Mouse (Mus musculus): ENCODE results near the gene Trim27. TPM values are rescaled to one million over a fixed set of nuclear protein-coding genes. Genes with fewer than 3 reads are reported as not detected.
A peak's percentile ranks its signal among the peaks of the same experiment; 100 is the strongest.

Gene Trim27
- polyA plus RNA-seq, 1 experiment from 2014 or later, result 124 TPM

DNA sequence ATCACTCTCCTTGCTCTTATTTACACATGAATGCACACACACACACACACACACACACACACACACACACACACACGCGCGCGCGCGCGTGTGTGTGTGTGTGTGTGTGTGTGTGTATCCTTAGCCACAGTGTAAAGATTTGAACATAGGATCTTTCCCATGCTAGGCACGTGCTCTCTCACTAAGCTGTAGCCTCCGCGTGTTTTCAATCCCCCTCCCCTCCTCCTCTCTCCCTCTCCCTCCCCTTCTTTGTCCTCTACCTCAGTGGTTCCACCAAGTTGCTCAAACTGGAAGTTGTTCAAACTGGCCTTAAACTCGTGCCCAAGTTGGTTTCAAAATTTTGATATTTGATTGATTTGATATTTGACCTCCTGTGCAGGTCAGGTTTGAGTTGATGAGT is 2.5 kb upstream of the Trim27 start:
- no peak for ATAC-seq (ENCODE audit: low FRiP score, low read depth)
- 75% methylated on average over 11 of the region's 11 CpGs for WGBS
- Histone ChIP-seq H3K27me3 (replicated peaks) (no peaks in the 10 kb centered on the region), H3K4me3 (no peak overlapping the region), H3K4me2 (replicated peaks) (no peak overlapping the region), H3K4me1 (peaks cover 17% of the 10 kb centered on the region), H3K9me3 (no peaks in the 10 kb centered on the region), H3K36me3 (no peaks in the 10 kb centered on the region), H3K9ac (no peak overlapping the region), H3K27ac (no peak overlapping the region)

DNA sequence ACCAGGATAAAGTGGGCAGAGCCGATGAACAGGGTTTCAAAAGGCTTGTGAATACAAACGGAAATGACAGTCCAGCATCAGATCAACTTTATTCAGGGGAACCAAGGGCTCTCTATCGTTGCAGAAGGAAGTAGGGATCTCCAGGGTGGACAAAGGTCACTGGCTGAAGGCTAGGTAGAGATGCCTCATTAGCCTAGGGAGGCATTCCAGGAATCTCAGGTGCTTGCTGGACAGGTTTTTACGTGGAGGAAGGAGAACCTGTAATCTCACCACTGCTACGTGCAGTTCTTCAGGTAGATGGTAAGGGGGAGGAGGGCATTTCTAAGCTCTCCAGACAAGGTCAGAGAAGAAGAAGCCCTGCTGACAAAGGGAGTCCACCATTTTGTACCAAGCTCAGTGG is 1.6 kb upstream of the Trim27 start:
- H3K4me2 ChIP-seq (replicated peaks), result no peak overlapping the region
- no peak overlapping the region for H3K27ac ChIP-seq
- WGBS, result 68% methylated on average over 5 of the region's 5 CpGs
- no peaks in the 10 kb centered on the region for H3K27me3 ChIP-seq (replicated peaks)
- no peak overlapping the region for H3K9ac ChIP-seq
- peaks cover 8% of the 10 kb centered on the region for H3K36me3 ChIP-seq
- H3K4me1 ChIP-seq, result peaks cover 26% of the 10 kb centered on the region
- no peaks in the 10 kb centered on the region for H3K9me3 ChIP-seq
- H3K4me3 ChIP-seq, result no peak overlapping the region
- no peak for ATAC-seq (ENCODE audit: low FRiP score, low read depth)

DNA sequence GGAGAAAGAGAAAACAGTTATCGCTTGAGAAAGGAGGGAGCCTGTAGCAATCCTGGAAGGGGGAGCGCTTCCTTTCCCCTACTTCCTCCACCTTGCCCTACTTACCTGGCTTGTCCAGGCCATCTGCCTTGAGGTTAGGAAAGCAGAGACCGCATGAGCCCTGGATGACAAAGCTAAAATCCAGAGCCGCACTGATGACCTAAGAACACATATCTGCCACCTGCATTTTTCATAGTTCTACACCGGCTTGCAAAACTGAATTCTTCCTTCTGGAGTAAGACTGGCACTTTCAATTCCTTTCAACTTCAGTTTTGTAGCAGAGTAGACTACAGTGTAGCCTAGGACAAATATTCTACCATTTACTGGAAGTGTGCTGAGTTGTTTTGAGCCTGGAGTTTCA is 881 bp upstream of the Trim27 start:
- H3K4me2 ChIP-seq (replicated peaks), result peak overlapping the region; percentile 68; the same call in 1 of the 2 replicates
- H3K4me3 ChIP-seq, result no peak overlapping the region
- no peaks in the 10 kb centered on the region for H3K27me3 ChIP-seq (replicated peaks)
- H3K9me3 ChIP-seq, result no peaks in the 10 kb centered on the region
- H3K27ac ChIP-seq, result no peak overlapping the region
- no peak for ATAC-seq (ENCODE audit: low FRiP score, low read depth)
- peaks cover 15% of the 10 kb centered on the region for H3K36me3 ChIP-seq
- WGBS, result 80% methylated on average over 5 of the region's 5 CpGs
- H3K9ac ChIP-seq, result no peak overlapping the region
- H3K4me1 ChIP-seq, result peaks cover 29% of the 10 kb centered on the region

DNA sequence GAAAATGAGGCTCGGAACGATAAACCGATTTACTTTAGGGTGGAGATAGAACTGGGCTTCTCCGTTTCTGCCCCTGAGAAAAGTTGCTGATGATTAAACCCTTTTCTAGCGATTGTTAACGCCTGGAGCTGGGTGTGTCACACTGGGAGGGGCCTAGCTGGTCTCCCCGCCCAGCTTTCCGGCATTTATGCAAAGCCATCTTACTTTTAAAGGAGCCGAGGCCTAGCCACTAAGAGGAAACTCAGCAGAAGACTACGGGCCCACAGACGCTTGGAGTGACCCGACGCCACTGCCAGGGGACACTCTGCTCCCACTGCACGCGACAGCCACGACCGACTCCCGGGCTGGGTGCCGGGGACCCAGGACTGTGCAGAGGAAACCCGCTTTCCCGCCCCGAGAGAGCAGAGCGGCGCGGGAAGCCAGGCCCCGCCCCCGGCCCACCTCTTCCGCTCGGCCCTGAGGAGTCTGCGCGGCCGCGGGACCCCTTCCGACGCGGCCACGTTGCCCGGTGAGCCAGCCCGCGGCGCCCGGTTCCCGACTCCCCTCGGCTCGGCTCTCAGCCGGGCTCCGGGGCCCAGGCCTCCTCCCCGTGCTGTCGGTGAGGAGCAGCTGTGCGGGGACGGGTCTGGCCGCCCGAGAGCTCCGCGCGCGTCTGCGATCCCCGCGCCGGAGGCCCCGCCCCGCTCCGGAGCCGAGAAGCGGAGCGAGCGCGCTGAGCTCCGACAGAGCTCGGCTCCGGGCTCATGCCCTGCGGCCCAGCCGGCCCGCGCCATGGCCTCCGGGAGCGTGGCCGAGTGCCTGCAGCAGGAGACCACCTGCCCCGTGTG is 692 bp downstream of the Trim27 start:
- H3K27me3 ChIP-seq (replicated peaks), result no peaks in the 10 kb centered on the region
- H3K9me3 ChIP-seq, result no peaks in the 10 kb centered on the region
- H3K27ac ChIP-seq, result peak overlapping the region; percentile 87
- H3K9ac ChIP-seq, result peak overlapping the region; percentile 83
- under 1% methylated on average over 79 of the region's 80 CpGs for WGBS
- peak overlapping the region; percentile 95 for H3K4me3 ChIP-seq
- peak overlapping the region; percentile 68 for H3K4me2 ChIP-seq (replicated peaks)
- peaks cover 30% of the 10 kb centered on the region for H3K36me3 ChIP-seq
- peak; percentile 97 for ATAC-seq (ENCODE audit: low FRiP score, low read depth)
- H3K4me1 ChIP-seq, result peaks cover 29% of the 10 kb centered on the region

DNA sequence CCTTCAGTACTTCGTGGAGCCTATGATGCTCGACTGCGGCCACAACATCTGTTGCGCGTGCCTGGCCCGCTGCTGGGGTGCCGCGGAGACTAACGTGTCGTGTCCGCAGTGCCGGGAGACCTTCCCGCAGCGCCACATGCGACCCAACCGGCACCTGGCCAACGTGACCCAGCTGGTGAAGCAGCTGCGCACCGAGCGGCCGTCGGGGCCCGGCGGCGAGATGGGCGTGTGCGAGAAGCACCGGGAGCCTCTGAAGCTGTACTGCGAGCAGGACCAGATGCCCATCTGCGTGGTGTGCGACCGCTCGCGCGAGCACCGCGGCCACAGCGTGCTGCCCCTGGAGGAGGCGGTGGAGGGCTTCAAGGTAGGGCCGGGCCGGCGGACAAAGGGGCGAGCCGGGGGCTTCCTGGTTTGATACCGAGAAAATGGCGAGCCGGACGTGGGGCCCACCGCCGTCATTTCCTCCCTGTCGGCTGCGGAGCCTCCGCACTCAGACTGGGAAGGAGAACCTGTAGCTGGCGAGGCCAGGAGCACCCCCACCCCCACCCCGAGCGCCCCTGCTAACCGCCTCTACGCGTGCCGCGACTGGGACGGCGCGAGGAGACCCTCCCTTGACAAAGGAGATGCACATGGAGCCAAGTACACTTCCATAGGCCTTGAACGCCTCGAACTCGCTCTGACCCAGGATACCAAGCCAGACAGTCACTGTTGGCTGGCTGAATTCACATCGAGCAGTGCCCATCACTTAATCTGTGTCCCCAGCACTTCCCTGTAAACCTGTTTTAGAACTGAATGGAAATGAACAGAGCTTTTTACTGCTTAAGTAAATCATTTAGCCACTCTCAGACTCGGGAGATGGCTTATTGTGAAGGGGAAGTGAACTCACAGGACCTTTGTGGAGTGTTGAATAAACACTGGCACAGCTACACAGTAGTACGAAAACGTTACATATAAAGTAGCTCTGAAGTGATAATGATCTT is 1.6 kb downstream of the Trim27 start:
- peaks cover 39% of the 10 kb centered on the region for H3K36me3 ChIP-seq
- H3K4me3 ChIP-seq, result peak overlapping the region; percentile 95
- H3K27me3 ChIP-seq (replicated peaks), result no peaks in the 10 kb centered on the region
- H3K4me2 ChIP-seq (replicated peaks), result peak overlapping the region; percentile 68
- under 1% methylated on average over 71 of the region's 71 CpGs for WGBS
- H3K9ac ChIP-seq, result peak overlapping the region; percentile 83
- peak; percentile 60 for ATAC-seq (ENCODE audit: low FRiP score, low read depth)
- peak overlapping the region; percentile 87 for H3K27ac ChIP-seq
- H3K9me3 ChIP-seq, result no peaks in the 10 kb centered on the region
- H3K4me1 ChIP-seq, result peaks cover 34% of the 10 kb centered on the region

DNA sequence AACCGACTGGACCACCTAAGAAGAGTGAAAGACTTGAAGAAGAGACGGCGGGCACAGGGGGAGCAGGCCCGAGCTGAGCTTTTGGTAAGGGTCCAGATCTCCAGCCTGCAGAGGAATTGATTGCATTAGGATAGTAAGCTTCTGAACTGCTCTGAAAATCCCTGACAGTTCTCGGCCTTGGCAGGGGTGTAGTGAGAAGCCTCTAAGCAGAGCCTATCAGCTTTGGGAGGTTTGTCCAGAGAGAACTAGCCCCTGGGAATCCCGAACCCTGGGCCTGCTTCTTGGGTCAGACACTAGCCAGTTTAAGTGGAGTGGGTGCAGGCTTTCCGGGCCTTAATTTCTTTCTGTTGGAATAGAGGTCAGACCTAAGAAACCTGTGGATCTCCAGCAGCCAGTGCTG is 2.8 kb downstream of the Trim27 start:
- H3K4me3 ChIP-seq, result peak overlapping the region; percentile 95; the same call in 1 of the 2 replicates
- H3K4me2 ChIP-seq (replicated peaks), result peak overlapping the region; percentile 68
- ATAC-seq (ENCODE audit: low FRiP score, low read depth), result no peak
- peaks cover 49% of the 10 kb centered on the region for H3K36me3 ChIP-seq
- H3K9ac ChIP-seq, result 0 out of 2 replicates have a peak overlapping the region, but pooled peaks have one; percentile 29
- H3K9me3 ChIP-seq, result no peaks in the 10 kb centered on the region
- no peak overlapping the region for H3K27ac ChIP-seq
- 80% methylated on average over 7 of the region's 7 CpGs for WGBS
- peaks cover 34% of the 10 kb centered on the region for H3K4me1 ChIP-seq
- H3K27me3 ChIP-seq (replicated peaks), result no peaks in the 10 kb centered on the region

DNA sequence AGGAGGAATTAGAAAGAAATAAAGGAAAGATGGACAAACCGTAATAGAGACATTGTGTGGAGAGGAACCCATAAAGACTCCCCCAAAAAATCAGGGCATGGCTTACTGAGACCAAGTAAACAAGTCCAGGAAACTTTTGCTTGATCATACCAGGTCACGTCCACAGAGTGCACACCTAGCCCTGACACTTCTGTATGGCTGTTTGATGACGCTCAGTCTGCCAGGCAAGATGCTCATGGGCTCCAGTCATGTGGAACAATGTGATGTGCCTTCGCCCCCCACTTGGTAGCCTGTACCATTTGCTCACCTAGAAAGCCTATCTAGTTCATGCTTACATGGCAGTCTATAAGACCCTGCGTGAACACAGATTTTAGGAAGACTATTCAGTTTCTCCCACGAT is 3.8 kb downstream of the Trim27 start:
- ATAC-seq (ENCODE audit: low FRiP score, low read depth), result no peak
- peaks cover 60% of the 10 kb centered on the region for H3K36me3 ChIP-seq
- H3K9ac ChIP-seq, result no peak overlapping the region
- H3K27ac ChIP-seq, result no peak overlapping the region
- no peaks in the 10 kb centered on the region for H3K9me3 ChIP-seq
- no peak overlapping the region for H3K4me2 ChIP-seq (replicated peaks)
- peaks cover 34% of the 10 kb centered on the region for H3K4me1 ChIP-seq
- H3K4me3 ChIP-seq, result no peak overlapping the region
- 97% methylated on average over 6 of the region's 6 CpGs for WGBS
- no peaks in the 10 kb centered on the region for H3K27me3 ChIP-seq (replicated peaks)

DNA sequence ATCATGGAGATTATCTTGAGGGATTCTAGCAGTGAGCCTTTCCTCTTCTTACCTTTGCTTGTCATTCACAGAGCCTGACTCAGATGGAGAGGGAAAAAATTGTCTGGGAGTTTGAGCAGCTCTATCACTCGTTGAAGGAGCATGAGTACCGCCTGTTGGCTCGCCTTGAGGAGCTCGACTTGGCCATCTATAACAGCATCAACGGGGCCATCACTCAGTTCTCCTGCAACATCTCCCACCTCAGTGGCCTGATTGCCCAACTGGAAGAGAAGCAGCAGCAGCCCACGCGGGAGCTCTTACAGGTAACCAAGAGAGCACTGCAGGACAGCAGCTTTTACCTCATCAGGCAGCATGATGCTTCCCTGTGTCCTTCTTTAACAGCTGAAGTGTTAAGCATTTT is 4.4 kb downstream of the Trim27 start:
- ATAC-seq (ENCODE audit: low FRiP score, low read depth), result no peak
- H3K4me2 ChIP-seq (replicated peaks), result no peak overlapping the region
- peaks cover 34% of the 10 kb centered on the region for H3K4me1 ChIP-seq
- no peak overlapping the region for H3K4me3 ChIP-seq
- no peaks in the 10 kb centered on the region for H3K9me3 ChIP-seq
- 93% methylated on average over 7 of the region's 7 CpGs for WGBS
- H3K27me3 ChIP-seq (replicated peaks), result no peaks in the 10 kb centered on the region
- H3K36me3 ChIP-seq, result peaks cover 65% of the 10 kb centered on the region
- no peak overlapping the region for H3K9ac ChIP-seq
- no peak overlapping the region for H3K27ac ChIP-seq

DNA sequence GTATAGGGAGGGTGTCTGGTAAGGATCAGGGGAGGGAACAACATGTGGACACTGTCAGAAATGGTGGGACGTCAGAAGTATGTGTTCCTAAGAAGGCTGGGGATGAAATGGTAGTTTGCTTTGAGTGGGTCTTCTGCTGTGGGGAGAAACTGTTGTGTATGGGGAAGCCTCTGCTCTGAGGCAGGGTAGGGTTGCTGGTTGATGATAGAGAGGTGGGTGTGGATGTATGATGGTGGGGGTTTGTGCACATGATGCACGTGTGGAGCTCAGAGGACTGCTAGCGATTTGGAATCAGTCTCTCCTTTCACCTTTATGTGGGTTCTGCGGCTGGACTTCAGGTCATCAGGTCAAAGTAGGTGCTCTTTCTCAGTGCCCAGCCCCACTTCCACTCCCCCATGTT is 6.3 kb downstream of the Trim27 start:
- no peak for ATAC-seq (ENCODE audit: low FRiP score, low read depth)
- Histone ChIP-seq H3K36me3 (peaks cover 84% of the 10 kb centered on the region), H3K9me3 (no peaks in the 10 kb centered on the region), H3K4me2 (replicated peaks) (no peak overlapping the region), H3K9ac (no peak overlapping the region), H3K4me1 (peaks cover 28% of the 10 kb centered on the region), H3K27me3 (replicated peaks) (no peaks in the 10 kb centered on the region), H3K27ac (no peak overlapping the region), H3K4me3 (no peak overlapping the region)
- 91% methylated on average over 4 of the region's 4 CpGs for WGBS

DNA sequence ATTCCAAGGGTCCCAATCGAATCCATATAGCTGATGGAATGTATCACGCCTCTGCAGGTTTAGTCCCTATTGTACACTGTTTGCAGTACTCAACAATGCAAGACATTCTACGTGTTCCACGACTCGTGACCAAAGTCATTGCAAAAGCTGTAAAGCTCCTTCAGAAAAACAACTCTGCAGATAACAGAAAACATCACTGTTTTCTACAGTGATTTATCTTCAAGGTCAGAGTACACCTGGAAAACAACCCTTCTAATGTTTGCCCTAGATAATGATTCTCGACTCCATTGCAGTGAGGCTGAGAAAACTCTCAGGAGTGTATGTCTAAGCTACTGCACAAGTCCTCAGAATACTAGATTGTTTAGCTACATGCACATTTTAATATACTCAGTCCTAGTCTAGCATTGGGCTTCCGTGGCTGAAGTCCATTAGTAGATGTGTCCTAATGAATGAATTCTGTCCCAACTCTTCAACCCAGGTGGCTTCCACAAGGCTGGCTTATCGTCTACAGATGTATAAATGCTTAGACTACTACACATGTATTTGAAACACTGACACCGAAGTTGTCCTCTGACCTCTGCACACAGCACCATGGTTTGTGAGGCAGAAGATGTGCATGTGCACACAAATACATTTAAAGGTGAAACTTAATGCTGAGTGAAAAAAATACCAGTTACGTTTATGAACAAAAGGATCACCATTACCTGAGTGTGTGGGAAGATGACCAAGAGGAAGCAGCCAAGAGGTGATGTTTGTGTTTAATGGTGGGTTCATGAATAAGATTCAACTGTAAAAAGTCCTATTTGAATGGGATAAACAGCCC is 16.4 kb downstream of the Trim27 start:
- no peak overlapping the region for H3K4me2 ChIP-seq (replicated peaks)
- H3K27me3 ChIP-seq (replicated peaks), result no peaks in the 10 kb centered on the region
- no peak overlapping the region for H3K9ac ChIP-seq
- no peaks in the 10 kb centered on the region for H3K9me3 ChIP-seq
- no peak overlapping the region for H3K4me3 ChIP-seq
- no peak overlapping the region for H3K27ac ChIP-seq
- H3K36me3 ChIP-seq, result peaks cover 30% of the 10 kb centered on the region
- ATAC-seq (ENCODE audit: low FRiP score, low read depth), result no peak
- H3K4me1 ChIP-seq, result no peaks in the 10 kb centered on the region
- WGBS, result 88% methylated on average over 10 of the region's 10 CpGs

DNA sequence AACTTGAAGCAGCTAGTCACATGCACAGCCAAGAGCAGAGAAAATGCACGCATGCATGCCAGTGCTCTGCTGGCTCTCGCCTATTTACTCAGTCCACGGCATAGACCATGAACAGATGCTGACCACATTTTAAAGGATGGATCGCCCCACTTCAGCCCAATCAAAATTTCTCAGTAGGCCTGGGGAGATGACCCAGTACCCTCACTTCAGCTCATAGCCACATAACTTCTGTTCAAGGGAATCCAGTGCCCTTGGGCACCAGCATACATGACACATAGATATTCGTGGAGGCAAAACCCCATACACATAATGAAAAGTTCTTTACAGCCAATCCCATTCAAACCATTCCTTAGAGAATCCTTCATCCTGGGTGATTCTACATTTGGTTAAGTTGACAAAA is 18.5 kb downstream of the Trim27 start:
- H3K36me3 ChIP-seq, result peaks cover 10% of the 10 kb centered on the region
- no peaks in the 10 kb centered on the region for H3K27me3 ChIP-seq (replicated peaks)
- no peak overlapping the region for H3K4me2 ChIP-seq (replicated peaks)
- no peaks in the 10 kb centered on the region for H3K4me1 ChIP-seq
- H3K4me3 ChIP-seq, result no peak overlapping the region
- 81% methylated on average over 5 of the region's 5 CpGs for WGBS
- no peak overlapping the region for H3K9ac ChIP-seq
- no peak overlapping the region for H3K27ac ChIP-seq
- no peak for ATAC-seq (ENCODE audit: low FRiP score, low read depth)
- H3K9me3 ChIP-seq, result no peaks in the 10 kb centered on the region

All from neural tube, embryonic 12.5 days (tissue).